Mouse (Mus musculus) forebrain, embryonic 13.5 days (tissue): ENCODE results near the gene Mis12. TPM values are rescaled to one million over a fixed set of nuclear protein-coding genes. Genes with fewer than 3 reads are reported as not detected.

Experiments
- ATAC-seq: fragments of 200-750 bp; cut with Nextera tagmentation; 2 replicates; pipeline ENCODE4 v1.8.0; 2017
- H3K27ac ChIP-seq: fragments of 300-500 bp; sonication (generic); 2 replicates; pipeline ENCODE4 v1.5.1; 2015; ENCODE audit warnings: inconsistent platforms, mild to moderate bottlenecking, moderate library complexity
- H3K27me3 ChIP-seq: fragments of 300-500 bp; sonication (generic); 2 replicates; pipeline ENCODE4 v1.6.1; 2015; ENCODE audit warnings: mild to moderate bottlenecking, inconsistent platforms
- H3K36me3 ChIP-seq: fragments of 300-500 bp; sonication (generic); 2 replicates; pipeline ENCODE4 v1.6.1; 2015; ENCODE audit warnings: mild to moderate bottlenecking, inconsistent platforms; ENCODE audit not compliant: poor library complexity, severe bottlenecking
- H3K4me1 ChIP-seq: fragments of 300-500 bp; sonication (generic); 2 replicates; pipeline ENCODE4 v1.6.1; 2015; ENCODE audit warnings: inconsistent platforms
- H3K4me2 ChIP-seq: fragments of 300-500 bp; sonication (generic); 2 replicates; pipeline ENCODE4 v1.6.1; 2015; ENCODE audit warnings: inconsistent platforms, mild to moderate bottlenecking, moderate library complexity
- H3K4me3 ChIP-seq: fragments of 300-500 bp; sonication (generic); 2 replicates; pipeline ENCODE4 v1.5.1; 2015; ENCODE audit warnings: mild to moderate bottlenecking, inconsistent platforms
- H3K9ac ChIP-seq: fragments of 300-500 bp; sonication (generic); 2 replicates; pipeline ENCODE4 v1.6.1; 2015; ENCODE audit warnings: mild to moderate bottlenecking, inconsistent platforms
- H3K9me3 ChIP-seq: fragments of 300-500 bp; sonication (generic); replicated peaks from 2 replicates; pipeline ENCODE4 v1.6.1; 2016; ENCODE audit warnings: inconsistent platforms
- WGBS: fragments of 180-500 bp; shearing (Covaris S2); methylation state at CpG from one replicate; pipeline ENCODE4 v1.1.7; 2015; 5-methylcytosine and 5-hydroxymethylcytosine counted together
- polyA plus RNA-seq: library from polyadenylated mRNA; unstranded; fragments of >200 nt; fragmentation: Nextera tagmentation; extraction: Ambion mirVana; gene quantifications from 2 replicates; pipeline ENCODE4 v1.2.1, GENCODE M21; 2015

Mis12 gene
- polyA plus RNA-seq, 1 experiment from 2014 or later = 51.3 TPM

GRCm38 (mm10) chr11:71028280-71028679, 8.9 kb downstream of the Mis12 start:
- Histone ChIP-seq H3K27ac (no peak overlapping the region), H3K27me3 (no peaks in the 10 kb centered on the region), H3K4me2 (no peak overlapping the region), H3K9ac (no peak overlapping the region), H3K9me3 (no peaks in the 10 kb centered on the region), H3K4me1 (peaks cover 28% of the 10 kb centered on the region), H3K4me3 (no peak overlapping the region), H3K36me3 (peaks cover 52% of the 10 kb centered on the region)
- 80% methylated on average over 3 of the region's 3 CpGs for WGBS
- ATAC-seq = no peak

- Histone ChIP-seq H3K27me3 (no peaks in the 10 kb centered on the region), H3K27ac (no peak overlapping the region), H3K9me3 (no peaks in the 10 kb centered on the region), H3K4me3 (no peak overlapping the region), H3K36me3 (peaks cover 45% of the 10 kb centered on the region), H3K4me2 (no peak overlapping the region), H3K9ac (no peak overlapping the region), H3K4me1 (peaks cover 34% of the 10 kb centered on the region)
- no peak for ATAC-seq
- 74% methylated on average over 3 of the region's 3 CpGs for WGBS
Measured at GRCm38 (mm10) chr11:71029403-71030118, 10.2 kb downstream of the Mis12 start.

DNA sequence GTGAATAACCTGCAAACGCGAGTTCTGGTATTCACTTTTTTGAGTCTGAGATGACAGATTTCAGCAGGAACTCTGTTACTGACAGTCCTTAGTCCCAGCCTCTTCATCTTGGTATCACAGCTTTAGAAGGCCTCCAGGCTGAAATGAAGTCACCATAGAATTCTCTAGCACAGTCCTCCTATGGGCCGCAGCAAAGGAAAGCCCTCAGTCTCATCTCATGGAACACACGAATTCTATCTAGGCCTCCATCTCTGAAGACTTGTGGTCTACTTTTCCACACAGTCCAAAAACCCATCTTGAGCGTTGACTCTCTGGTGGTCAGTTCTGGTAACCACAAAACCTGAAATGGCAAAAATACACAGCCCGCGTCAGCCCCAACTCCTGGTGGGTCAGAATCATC, 12.7 kb downstream of the Mis12 start:
- peak overlapping the region; percentile 99 for H3K27ac ChIP-seq
- peaks cover 34% of the 10 kb centered on the region for H3K4me1 ChIP-seq
- H3K4me2 ChIP-seq = peak overlapping the region; percentile 72
- ATAC-seq = no peak
- H3K27me3 ChIP-seq = no peaks in the 10 kb centered on the region
- H3K4me3 ChIP-seq = peak overlapping the region; percentile 73
- peak overlapping the region; percentile 84 for H3K9ac ChIP-seq
- H3K36me3 ChIP-seq = peaks cover 20% of the 10 kb centered on the region
- WGBS = 54% methylated on average over 7 of the region's 7 CpGs
- H3K9me3 ChIP-seq = no peaks in the 10 kb centered on the region

DNA sequence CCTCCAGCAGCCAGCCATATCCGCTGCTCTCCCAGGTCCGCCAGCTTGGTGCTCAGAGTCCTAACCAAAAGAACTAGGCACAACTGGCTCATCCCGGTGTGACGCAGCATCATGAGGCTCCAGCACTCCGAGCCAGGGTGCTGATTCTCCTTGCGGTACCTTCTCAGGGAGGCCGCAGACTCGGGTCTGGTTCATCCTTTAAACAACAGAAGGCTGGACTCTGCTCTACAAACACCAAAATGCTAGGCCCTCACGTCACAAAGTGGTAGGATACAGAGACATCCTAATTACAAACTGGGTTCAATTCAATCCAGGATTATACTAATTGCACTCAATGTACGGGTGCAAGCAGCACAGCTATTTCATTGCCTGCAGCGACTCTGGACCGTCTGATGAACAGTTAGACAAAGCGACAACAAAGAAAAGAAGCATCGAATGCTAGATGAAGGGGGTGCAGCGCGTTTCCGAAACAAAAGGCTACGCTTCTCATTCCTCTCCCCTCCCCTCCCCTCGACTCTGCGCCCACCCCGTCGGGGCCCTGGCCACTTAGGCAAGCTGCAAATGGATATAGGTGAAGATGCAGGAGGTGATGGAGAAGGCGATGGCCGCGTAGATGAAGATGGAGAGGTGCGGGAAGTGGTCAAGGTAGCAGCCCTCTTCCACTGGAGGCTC, 13.2 kb downstream of the Mis12 start:
- 1% methylated on average over 26 of the region's 26 CpGs for WGBS
- Histone ChIP-seq H3K36me3 (peaks cover 14% of the 10 kb centered on the region), H3K27me3 (no peaks in the 10 kb centered on the region), H3K9me3 (no peaks in the 10 kb centered on the region), H3K9ac (peak overlapping the region; percentile 84), H3K27ac (peak overlapping the region; percentile 99), H3K4me3 (peak overlapping the region; percentile 73), H3K4me2 (peak overlapping the region; percentile 72), H3K4me1 (peaks cover 34% of the 10 kb centered on the region)
- ATAC-seq = peak; percentile 11; the same call in 1 of the 2 replicates

DNA sequence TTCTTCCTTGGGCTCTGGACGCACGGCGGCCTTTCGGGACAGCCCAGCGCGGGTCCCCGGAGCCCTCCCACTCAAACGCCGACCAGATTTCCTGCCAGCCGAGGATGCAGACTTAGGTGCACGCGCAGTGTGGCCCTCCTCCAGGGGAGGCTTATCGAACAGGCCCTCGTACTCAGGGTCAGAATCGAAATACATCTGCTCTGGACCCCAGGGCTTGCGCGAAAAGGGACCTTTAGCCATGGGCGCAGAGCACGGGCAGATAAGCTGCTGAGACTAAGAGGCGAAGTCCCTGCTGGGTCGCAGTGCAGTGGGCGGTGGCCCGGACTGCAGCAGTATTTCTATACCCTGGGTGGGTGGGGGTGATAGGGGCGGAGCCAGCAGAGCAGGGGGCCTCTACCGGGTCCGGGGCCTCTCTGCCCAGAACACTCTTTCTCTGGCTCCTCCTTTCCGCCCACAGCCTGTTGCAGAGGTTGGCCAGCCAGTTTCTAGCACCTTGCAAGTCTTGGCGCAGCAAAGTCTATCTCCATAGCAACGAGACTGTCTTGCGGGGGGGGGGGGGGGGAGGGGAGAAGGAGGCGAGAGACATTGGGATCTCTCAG, 13.9 kb downstream of the Mis12 start, which contains the start of gene 6330403K07Rik:
Gene 6330403K07Rik, minus strand, starts transcription at position 351 of the 599 bp plus-strand sequence.
- ATAC-seq = peak; percentile 96
- peak within 1 kb of the TSS; percentile 84 for H3K9ac ChIP-seq
- H3K9me3 ChIP-seq = no peaks in the 10 kb centered on the region
- peaks cover 8% of the 10 kb centered on the region for H3K36me3 ChIP-seq
- no peaks in the 10 kb centered on the region for H3K27me3 ChIP-seq
- peaks cover 34% of the 10 kb centered on the region for H3K4me1 ChIP-seq
- H3K4me3 ChIP-seq = peak within 1 kb of the TSS; percentile 73
- peak within 1 kb of the TSS; percentile 72 for H3K4me2 ChIP-seq
- WGBS = 0% methylated on average over 27 of the region's 31 CpGs
- peak within 1 kb of the TSS; percentile 99 for H3K27ac ChIP-seq

GRCm38 (mm10) chr11:71039526-71040298, 20.3 kb downstream of the Mis12 start:
- Histone ChIP-seq H3K36me3 (no peaks in the 10 kb centered on the region), H3K4me2 (no peak overlapping the region), H3K4me1 (no peaks in the 10 kb centered on the region), H3K9ac (no peak overlapping the region), H3K4me3 (no peak overlapping the region), H3K27me3 (no peaks in the 10 kb centered on the region), H3K9me3 (no peaks in the 10 kb centered on the region; the same call in 1 of the 2 replicates), H3K27ac (no peak overlapping the region)
- 95% methylated on average over 5 of the region's 5 CpGs for WGBS
- no peak for ATAC-seq

DNA sequence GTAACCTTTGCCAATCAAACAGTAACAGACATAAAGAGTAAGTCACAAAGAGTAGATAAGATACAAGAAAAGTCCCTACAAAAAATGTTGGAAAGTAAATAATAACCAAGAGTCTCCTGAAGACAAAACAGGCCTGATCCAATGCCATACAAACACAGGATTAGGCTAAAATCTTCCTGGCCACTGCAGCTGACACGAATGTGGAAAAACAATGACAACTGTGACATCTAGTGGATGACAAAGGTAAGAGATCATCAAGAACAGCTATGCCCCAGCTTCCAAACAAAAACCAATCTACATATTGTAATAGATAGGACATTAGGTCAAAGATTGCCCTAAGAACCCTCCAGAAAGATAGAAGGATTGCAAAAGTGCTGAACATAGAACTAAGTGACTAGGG, 33.1 kb downstream of the Mis12 start:
- H3K4me3 ChIP-seq = no peak overlapping the region
- ATAC-seq = 0 out of 2 replicates have a peak, but pooled peaks have one; percentile 43
- no peaks in the 10 kb centered on the region for H3K4me1 ChIP-seq
- H3K9ac ChIP-seq = no peak overlapping the region
- H3K4me2 ChIP-seq = no peak overlapping the region
- peaks cover 5% of the 10 kb centered on the region; the same call in 1 of the 2 replicates for H3K27me3 ChIP-seq
- no peaks in the 10 kb centered on the region for H3K36me3 ChIP-seq
- no peak overlapping the region for H3K27ac ChIP-seq
- WGBS = 3% methylated on average over 1 of the region's 1 CpGs
- H3K9me3 ChIP-seq = no peaks in the 10 kb centered on the region; the same call in 1 of the 2 replicates

DNA sequence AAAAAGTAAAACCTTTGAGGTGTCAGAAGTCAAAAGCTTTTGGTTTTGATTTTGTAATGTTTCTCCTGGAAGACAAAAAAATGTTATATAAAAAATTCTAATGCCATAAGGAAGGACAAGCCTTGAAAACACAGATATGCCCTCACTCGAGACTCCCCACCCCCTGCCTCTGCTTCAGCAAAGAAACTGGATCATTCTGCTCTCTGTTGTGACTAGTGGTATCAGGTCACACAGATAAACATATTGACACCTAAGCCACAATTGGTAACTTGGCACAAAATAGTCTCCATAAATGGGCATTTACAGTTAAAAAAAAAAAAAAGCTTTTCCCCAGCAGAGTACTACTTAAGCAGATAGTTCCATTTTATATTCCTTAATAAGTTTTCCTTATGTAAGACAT, 56.9 kb downstream of the Mis12 start:
- no peak overlapping the region for H3K4me2 ChIP-seq
- 78% methylated on average over 1 of the region's 1 CpGs for WGBS
- H3K27ac ChIP-seq = no peak overlapping the region
- H3K36me3 ChIP-seq = no peaks in the 10 kb centered on the region
- H3K4me3 ChIP-seq = no peak overlapping the region
- no peaks in the 10 kb centered on the region for H3K27me3 ChIP-seq
- no peak overlapping the region for H3K9ac ChIP-seq
- no peaks in the 10 kb centered on the region for H3K4me1 ChIP-seq
- H3K9me3 ChIP-seq = peaks cover 6% of the 10 kb centered on the region; the same call in 1 of the 2 replicates
- ATAC-seq = no peak

Other genes starting within 250 kb of the Mis12 start
- not detected in 2 replicates for gene Scimp, start 207.0 kb upstream of the Mis12 start, polyA plus RNA-seq
- gene Rabep1, start 174.8 kb upstream of the Mis12 start, polyA plus RNA-seq = 66.6 and 69.6 TPM in 2 replicates
- 153 and 162 TPM in 2 replicates for gene Nup88, start 49.6 kb upstream of the Mis12 start, polyA plus RNA-seq
- 92.5 and 96.0 TPM in 2 replicates for gene Rpain, start 49.4 kb upstream of the Mis12 start, polyA plus RNA-seq
- gene C1qbp, start 36.6 kb upstream of the Mis12 start, polyA plus RNA-seq = 229 and 242 TPM in 2 replicates
- gene Dhx33, start 15.2 kb upstream of the Mis12 start, polyA plus RNA-seq = 11.9 and 14.8 TPM in 2 replicates
- 36.9 and 37.8 TPM in 2 replicates for gene Derl2, start 230 bp downstream of the Mis12 start, polyA plus RNA-seq
- 425 and 437 TPM in 2 replicates for gene 6330403K07Rik, start 13.9 kb downstream of the Mis12 start, polyA plus RNA-seq
- gene Nlrp1a, start 125.1 kb downstream of the Mis12 start, polyA plus RNA-seq = not detected in 2 replicates
- not detected in 2 replicates for gene Nlrp1b, start 211.1 kb downstream of the Mis12 start, polyA plus RNA-seq